Mouse (Mus musculus): ENCODE results near the gene Gls. TPM values are rescaled to one million over a fixed set of nuclear protein-coding genes. Genes with fewer than 3 reads are reported as not detected.

The Gls gene
- polyA plus RNA-seq, 1 experiment from 2014 or later, result 37.1 TPM

- Histone ChIP-seq H3K4me2 (replicated peaks) (peak overlapping the region; percentile 61), H3K9me3 (no peaks in the 10 kb centered on the region), H3K27ac (replicated peaks) (peak overlapping the region; percentile 76), H3K4me1 (peaks cover 7% of the 10 kb centered on the region), H3K36me3 (no peaks in the 10 kb centered on the region), H3K4me3 (peak overlapping the region; percentile 37), H3K27me3 (no peaks in the 10 kb centered on the region; the same call in 1 of the 2 replicates), H3K9ac (replicated peaks) (peak overlapping the region; percentile 55)
- 2% methylated on average over 32 of the region's 32 CpGs for WGBS
- ATAC-seq (replicated peaks), result peak; percentile 97
Observed at GRCm38 (mm10) chr1:52113666-52114069, 119.4 kb downstream of the Gls start.

Other genes starting within 250 kb of the Gls start
- 0.39 and 0.84 TPM in 2 replicates for gene Stat4, start 246.1 kb downstream of the Gls start, polyA plus RNA-seq (2015; fragmentation: Nextera tagmentation; extraction: Ambion mirVana)
- 10.0 and 11.4 TPM in 2 replicates for gene Stat1, start 113.8 kb downstream of the Gls start, polyA plus RNA-seq (2015; fragmentation: Nextera tagmentation; extraction: Ambion mirVana)